Comparison of ENCODE assay signal across 15 mouse cellular contexts in the genomic region with DNA sequence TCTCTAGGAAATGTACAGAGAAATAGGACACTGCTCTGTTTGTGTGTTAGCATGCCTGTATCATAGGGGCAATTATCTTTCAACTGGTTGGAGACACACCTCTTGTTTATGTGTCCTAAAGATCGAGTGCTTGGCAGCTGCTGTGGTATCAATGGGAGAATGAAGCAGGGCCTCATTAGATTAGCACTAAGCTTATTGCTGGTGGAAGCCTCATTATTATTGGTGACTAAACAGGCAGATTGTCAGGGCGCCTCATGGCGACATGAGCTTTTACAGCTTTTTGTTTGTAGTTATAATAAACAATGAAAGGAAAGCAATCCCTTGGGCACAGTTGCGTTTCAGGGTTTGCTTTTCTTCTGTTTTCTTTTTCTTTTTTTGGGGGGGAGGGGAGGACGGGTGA.
DNase-seq lines count a peak whose midpoint lies in the region; ATAC-seq lines count a peak whose summit lies in the region.
"Had no signal": no experiment of that assay in that cellular context is flagged by ENCODE, and none has a peak within 500 bp of the region (broad histone marks: within the 10 kb centered on the region; RNA-seq: fewer than 3 reads in every experiment).

No protein-coding gene starts in this region.

- no peak overlapping the region for H3K4me3 ChIP-seq in hindbrain, embryonic 11.5 days (ENCODE audit: low read depth, low read length)
- H3K4me3 ChIP-seq in hindbrain, embryonic 10.5 days = no peak overlapping the region
- H3K4me3 ChIP-seq in forebrain, embryonic 15.5 days = no peak overlapping the region
- no peak overlapping the region for H3K4me3 ChIP-seq in midbrain, embryonic 12.5 days
- H3K4me3 ChIP-seq: liver, embryonic 13.5 days had no signal

- H3K4me1 ChIP-seq in hindbrain, embryonic 11.5 days (replicated peaks; ENCODE audit: control insufficient read depth, insufficient read depth, low read length) = no peaks in the 10 kb centered on the region
- H3K4me1 ChIP-seq in hindbrain, embryonic 10.5 days (replicated peaks) = no peaks in the 10 kb centered on the region
- H3K4me1 ChIP-seq in forebrain, embryonic 15.5 days = no peaks in the 10 kb centered on the region; the same call in 1 of the 2 replicates
- no peaks in the 10 kb centered on the region for H3K4me1 ChIP-seq in midbrain, embryonic 12.5 days
- H3K4me1 ChIP-seq: liver, embryonic 13.5 days had no signal

- H3K27ac ChIP-seq in hindbrain, embryonic 11.5 days (ENCODE audit: low read depth, low read length) = no peak overlapping the region
- H3K27ac ChIP-seq in hindbrain, embryonic 10.5 days = no peak overlapping the region
- peak overlapping the region; percentile 60 for H3K27ac ChIP-seq in forebrain, embryonic 15.5 days (replicated peaks)
- no peak overlapping the region for H3K27ac ChIP-seq in midbrain, embryonic 12.5 days (replicated peaks)
- H3K27ac ChIP-seq: liver, embryonic 13.5 days had no signal

- peak; percentile 32 for DNase-seq in hindbrain, embryonic 11.5 days (ENCODE audit: low spot score)
- DNase-seq in hindbrain, embryonic 10.5 days (ENCODE audit: low spot score) = no peak
- DNase-seq in retina, postnatal 7 days (ENCODE audit: low read depth, low spot score) = peak; percentile 27
- DNase-seq in c-Kit-positive CD71-positive TER-119-positive erythroid progenitor cells, embryonic 14.5 days (ENCODE audit: low spot score) = no peak
- no peak for DNase-seq in gastrocnemius, adult 18-20 months (ENCODE audit: low spot score)
- DNase-seq in ovary, adult 18-20 months (ENCODE audit: low spot score) = no peak
- DNase-seq: adrenal gland, postnatal 10 days; heart, adult 18-20 months; kidney, postnatal 14 days; liver, embryonic 13.5 days; spleen, adult 18-20 months; thymus, postnatal 4 days had no signal

- ATAC-seq in hindbrain, embryonic 11.5 days (ENCODE audit: low FRiP score) = peak; percentile 87
- peak; percentile 88 for ATAC-seq in forebrain, embryonic 15.5 days (replicated peaks)
- ATAC-seq in midbrain, embryonic 12.5 days (ENCODE audit: low FRiP score, low read depth) = peak; percentile 89
- ATAC-seq: lung, postnatal 0 days had no signal

- no peaks in the 10 kb centered on the region for H3K36me3 ChIP-seq in hindbrain, embryonic 11.5 days (ENCODE audit: control insufficient read depth, insufficient read depth, low read length)
- no peaks in the 10 kb centered on the region for H3K36me3 ChIP-seq in hindbrain, embryonic 10.5 days
- no peaks in the 10 kb centered on the region for H3K36me3 ChIP-seq in forebrain, embryonic 15.5 days
- no peaks in the 10 kb centered on the region for H3K36me3 ChIP-seq in midbrain, embryonic 12.5 days
- H3K36me3 ChIP-seq: liver, embryonic 13.5 days had no signal

- WGBS in hindbrain, embryonic 11.5 days = 22% methylated on average over 5 of the region's 5 CpGs
- 42% methylated on average over 5 of the region's 5 CpGs for WGBS in hindbrain, embryonic 10.5 days
- 2% methylated on average over 5 of the region's 5 CpGs for WGBS in forebrain, embryonic 15.5 days
- 24% methylated on average over 5 of the region's 5 CpGs for WGBS in midbrain, embryonic 12.5 days

- no peaks in the 10 kb centered on the region for H3K9me3 ChIP-seq in hindbrain, embryonic 11.5 days (ENCODE audit: control insufficient read depth, low read length)
- H3K9me3 ChIP-seq in hindbrain, embryonic 10.5 days = no peaks in the 10 kb centered on the region
- H3K9me3 ChIP-seq in forebrain, embryonic 15.5 days = no peaks in the 10 kb centered on the region
- H3K9me3 ChIP-seq in midbrain, embryonic 12.5 days = no peaks in the 10 kb centered on the region
- H3K9me3 ChIP-seq: liver, embryonic 13.5 days had no signal

- H3K9ac ChIP-seq in hindbrain, embryonic 11.5 days (ENCODE audit: low read depth, low read length) = no peak overlapping the region
- H3K9ac ChIP-seq in forebrain, embryonic 15.5 days (replicated peaks) = no peak overlapping the region
- no peak overlapping the region for H3K9ac ChIP-seq in midbrain, embryonic 12.5 days (replicated peaks)
- H3K9ac ChIP-seq: liver, embryonic 13.5 days had no signal

- H3K27me3 ChIP-seq in hindbrain, embryonic 11.5 days (ENCODE audit: control insufficient read depth, insufficient read depth, low read length) = no peaks in the 10 kb centered on the region
- no peaks in the 10 kb centered on the region for H3K27me3 ChIP-seq in hindbrain, embryonic 10.5 days (ENCODE audit: insufficient read depth, poor library complexity, severe bottlenecking)
- H3K27me3 ChIP-seq in forebrain, embryonic 15.5 days = no peaks in the 10 kb centered on the region
- H3K27me3 ChIP-seq in midbrain, embryonic 12.5 days = no peaks in the 10 kb centered on the region
- H3K27me3 ChIP-seq: liver, embryonic 13.5 days had no signal

- no peak overlapping the region for H3K4me2 ChIP-seq in hindbrain, embryonic 11.5 days (replicated peaks; ENCODE audit: low read depth, low read length)
- no peak overlapping the region for H3K4me2 ChIP-seq in forebrain, embryonic 15.5 days (replicated peaks)
- no peak overlapping the region; the same call in 1 of the 2 replicates for H3K4me2 ChIP-seq in midbrain, embryonic 12.5 days (replicated peaks)
- H3K4me2 ChIP-seq: liver, embryonic 13.5 days had no signal

Comparison
In these comparisons a context has a peak if more than half of its experiments do, and no peak if none do; other contexts are left out.
1. DNase-seq: peak in hindbrain, embryonic 11.5 days (single experiment) and retina, postnatal 7 days (single experiment); none in hindbrain, embryonic 10.5 days (single experiment), c-Kit-positive CD71-positive TER-119-positive erythroid progenitor cells, embryonic 14.5 days (single experiment), gastrocnemius, adult 18-20 months (single experiment) and ovary, adult 18-20 months (single experiment).
2. Peak in every context shown above with its lines, with median percentiles within 50 percentile points of each other: ATAC-seq.